Mouse (Mus musculus) T-cell, adult 2 months (primary cell): Measurements from ENCODE around the gene Ccdc34.

Source experiments
- DNase-seq: peaks from one replicate; pipeline ENCODE4 v3.0.0; 2022; ENCODE audit warnings: low spot score

Ccdc34 gene

GRCm38 (mm10) chr2:110179669-110180315 is 162.2 kb downstream of the Ccdc34 start:
- no peak for DNase-seq

- DNase-seq: no peak
Observed at GRCm38 (mm10) chr2:110180316-110180670, 162.7 kb downstream of the Ccdc34 start.

GRCm38 (mm10) chr2:110181666-110182065 is 164.0 kb downstream of the Ccdc34 start:
- no peak for DNase-seq

- no peak for DNase-seq
Observed at GRCm38 (mm10) chr2:110182248-110182647, 164.6 kb downstream of the Ccdc34 start.

- no peak for DNase-seq
Observed at GRCm38 (mm10) chr2:110182795-110183486, 165.3 kb downstream of the Ccdc34 start.

GRCm38 (mm10) chr2:110184071-110184470 is 166.5 kb downstream of the Ccdc34 start:
- DNase-seq: no peak

- DNase-seq: no peak
Observed at GRCm38 (mm10) chr2:110186427-110186980, 168.9 kb downstream of the Ccdc34 start.

GRCm38 (mm10) chr2:110188696-110189397 is 171.2 kb downstream of the Ccdc34 start:
- DNase-seq: no peak

- DNase-seq: no peak
Observed at GRCm38 (mm10) chr2:110190416-110190815, 172.8 kb downstream of the Ccdc34 start.

GRCm38 (mm10) chr2:110191186-110191690 is 173.6 kb downstream of the Ccdc34 start:
- DNase-seq: no peak

GRCm38 (mm10) chr2:110191965-110192701 is 174.5 kb downstream of the Ccdc34 start:
- DNase-seq: no peak

GRCm38 (mm10) chr2:110192702-110193312 is 175.2 kb downstream of the Ccdc34 start:
- no peak for DNase-seq

- DNase-seq: no peak
Observed at GRCm38 (mm10) chr2:110196551-110196950, 178.9 kb downstream of the Ccdc34 start.

- DNase-seq: no peak
Observed at GRCm38 (mm10) chr2:110199648-110200047, 182.0 kb downstream of the Ccdc34 start.

- DNase-seq: no peak
Observed at GRCm38 (mm10) chr2:110201770-110202169, 184.2 kb downstream of the Ccdc34 start.

GRCm38 (mm10) chr2:110202716-110203497 is 185.3 kb downstream of the Ccdc34 start:
- no peak for DNase-seq

- DNase-seq: no peak
Observed at GRCm38 (mm10) chr2:110204169-110204568, 186.6 kb downstream of the Ccdc34 start.

- no peak for DNase-seq
Observed at GRCm38 (mm10) chr2:110204705-110205318, 187.2 kb downstream of the Ccdc34 start.

GRCm38 (mm10) chr2:110210508-110211496 is 193.2 kb downstream of the Ccdc34 start:
- DNase-seq: no peak
